Mouse (Mus musculus): ENCODE measurements at regions not wholly inside any gene's neighbourhood (a gene's known extent, or its start where the extent isn't known, plus 50 kb on each side); places are given as distances from the start of the nearest gene placed in this dataset.

- H3K27ac ChIP-seq (replicated peaks), result no peak overlapping the region
- no peaks in the 10 kb centered on the region for H3K36me3 ChIP-seq (replicated peaks)
- no peaks in the 10 kb centered on the region for H3K27me3 ChIP-seq (replicated peaks; ENCODE audit: low read depth, poor library complexity, severe bottlenecking)
- 86% methylated on average over 6 of the region's 6 CpGs for WGBS
- no peak for DNase-seq (ENCODE audit: low spot score)
- no peaks in the 10 kb centered on the region for H3K4me1 ChIP-seq
- H3K4me3 ChIP-seq, result no peak overlapping the region
- H3K9me3 ChIP-seq, result no peaks in the 10 kb centered on the region
These were observed 449.2 kb upstream of the Id4 start for GRCm38 (mm10) chr13:47811711-47812415.

GRCm38 (mm10) chr13:47818924-47819564, 442.0 kb upstream of the Id4 start:
- Histone ChIP-seq H3K4me3 (no peak overlapping the region), H3K27me3 (replicated peaks; ENCODE audit: low read depth, poor library complexity, severe bottlenecking) (no peaks in the 10 kb centered on the region), H3K9me3 (no peaks in the 10 kb centered on the region), H3K4me1 (no peaks in the 10 kb centered on the region), H3K36me3 (replicated peaks) (no peaks in the 10 kb centered on the region), H3K27ac (replicated peaks) (no peak overlapping the region)
- 81% methylated on average over 9 of the region's 9 CpGs for WGBS
- no peak for DNase-seq (ENCODE audit: low spot score)

- DNase-seq (ENCODE audit: low spot score), result peak; percentile 42
- Histone ChIP-seq H3K4me1 (no peaks in the 10 kb centered on the region), H3K36me3 (replicated peaks) (no peaks in the 10 kb centered on the region), H3K27ac (replicated peaks) (no peak overlapping the region), H3K4me3 (no peak overlapping the region), H3K27me3 (replicated peaks; ENCODE audit: low read depth, poor library complexity, severe bottlenecking) (no peaks in the 10 kb centered on the region), H3K9me3 (no peaks in the 10 kb centered on the region)
- 33% methylated on average over 9 of the region's 9 CpGs for WGBS
These were observed 424.5 kb upstream of the Id4 start for GRCm38 (mm10) chr13:47836491-47836890.

GRCm38 (mm10) chr13:47842418-47842817, 418.6 kb upstream of the Id4 start:
- H3K9me3 ChIP-seq, result no peaks in the 10 kb centered on the region
- no peak overlapping the region for H3K27ac ChIP-seq (replicated peaks)
- no peak overlapping the region for H3K4me3 ChIP-seq
- H3K36me3 ChIP-seq (replicated peaks), result no peaks in the 10 kb centered on the region
- H3K27me3 ChIP-seq (replicated peaks; ENCODE audit: low read depth, poor library complexity, severe bottlenecking), result no peaks in the 10 kb centered on the region
- peaks cover 15% of the 10 kb centered on the region for H3K4me1 ChIP-seq
- 90% methylated on average over 8 of the region's 8 CpGs for whole genome bisulfite sequencing
- no peak for DNase-seq (ENCODE audit: low spot score)

- DNase-seq (ENCODE audit: low spot score), result no peak
- H3K27me3 ChIP-seq (replicated peaks; ENCODE audit: low read depth, poor library complexity, severe bottlenecking), result no peaks in the 10 kb centered on the region
- H3K4me3 ChIP-seq, result no peak overlapping the region
- H3K36me3 ChIP-seq (replicated peaks), result no peaks in the 10 kb centered on the region
- WGBS, result 89% methylated on average over 9 of the region's 9 CpGs
- H3K4me1 ChIP-seq, result peaks cover 15% of the 10 kb centered on the region
- peak overlapping the region; percentile 51; the same call in 1 of the 2 replicates for H3K27ac ChIP-seq (replicated peaks)
- no peaks in the 10 kb centered on the region for H3K9me3 ChIP-seq
These were observed 418.0 kb upstream of the Id4 start for GRCm38 (mm10) chr13:47843011-47843410.

- H3K9me3 ChIP-seq, result no peaks in the 10 kb centered on the region
- no peaks in the 10 kb centered on the region for H3K36me3 ChIP-seq (replicated peaks)
- peaks cover 15% of the 10 kb centered on the region for H3K4me1 ChIP-seq
- H3K4me3 ChIP-seq, result no peak overlapping the region
- H3K27ac ChIP-seq (replicated peaks), result peak overlapping the region; percentile 51
- DNase-seq (ENCODE audit: low spot score), result peak; percentile 40
- no peaks in the 10 kb centered on the region for H3K27me3 ChIP-seq (replicated peaks; ENCODE audit: low read depth, poor library complexity, severe bottlenecking)
- 54% methylated on average over 13 of the region's 13 CpGs for WGBS
These were observed 417.3 kb upstream of the Id4 start for GRCm38 (mm10) chr13:47843541-47844267.

- Histone ChIP-seq H3K9me3 (no peaks in the 10 kb centered on the region), H3K36me3 (replicated peaks) (no peaks in the 10 kb centered on the region), H3K27me3 (replicated peaks; ENCODE audit: low read depth, poor library complexity, severe bottlenecking) (no peaks in the 10 kb centered on the region), H3K4me1 (peaks cover 15% of the 10 kb centered on the region), H3K27ac (replicated peaks) (no peak overlapping the region), H3K4me3 (no peak overlapping the region)
- 87% methylated on average over 3 of the region's 3 CpGs for WGBS
- DNase-seq (ENCODE audit: low spot score), result no peak
These were observed 414.3 kb upstream of the Id4 start for GRCm38 (mm10) chr13:47846713-47847112.

GRCm38 (mm10) chr13:47848371-47849188, 412.4 kb upstream of the Id4 start:
- H3K4me3 ChIP-seq, result no peak overlapping the region
- no peaks in the 10 kb centered on the region for H3K9me3 ChIP-seq
- H3K4me1 ChIP-seq, result peaks cover 9% of the 10 kb centered on the region
- no peak for DNase-seq (ENCODE audit: low spot score)
- no peak overlapping the region for H3K27ac ChIP-seq (replicated peaks)
- H3K27me3 ChIP-seq (replicated peaks; ENCODE audit: low read depth, poor library complexity, severe bottlenecking), result no peaks in the 10 kb centered on the region
- H3K36me3 ChIP-seq (replicated peaks), result no peaks in the 10 kb centered on the region
- WGBS, result 74% methylated on average over 11 of the region's 11 CpGs

- Histone ChIP-seq H3K4me1 (peaks cover 26% of the 10 kb centered on the region), H3K36me3 (replicated peaks) (no peaks in the 10 kb centered on the region), H3K9me3 (no peaks in the 10 kb centered on the region), H3K4me3 (peak overlapping the region; percentile 42), H3K27me3 (replicated peaks; ENCODE audit: low read depth, poor library complexity, severe bottlenecking) (peaks cover 11% of the 10 kb centered on the region; the same call in 1 of the 2 replicates), H3K27ac (replicated peaks) (peak overlapping the region; percentile 68)
- 2% methylated on average over 22 of the region's 22 CpGs for WGBS
- DNase-seq (ENCODE audit: low spot score), result peak; percentile 52
These were observed 405.5 kb upstream of the Id4 start for GRCm38 (mm10) chr13:47855422-47856108.

GRCm38 (mm10) chr13:47858946-47859345, 402.1 kb upstream of the Id4 start:
- Histone ChIP-seq H3K36me3 (replicated peaks) (no peaks in the 10 kb centered on the region), H3K4me1 (peaks cover 26% of the 10 kb centered on the region), H3K27me3 (replicated peaks; ENCODE audit: low read depth, poor library complexity, severe bottlenecking) (peaks cover 11% of the 10 kb centered on the region; the same call in 1 of the 2 replicates), H3K27ac (replicated peaks) (no peak overlapping the region), H3K9me3 (no peaks in the 10 kb centered on the region), H3K4me3 (no peak overlapping the region)
- DNase-seq (ENCODE audit: low spot score), result no peak
- WGBS, result 88% methylated on average over 4 of the region's 4 CpGs

- no peaks in the 10 kb centered on the region for H3K9me3 ChIP-seq
- H3K36me3 ChIP-seq (replicated peaks), result no peaks in the 10 kb centered on the region
- H3K4me1 ChIP-seq, result peaks cover 19% of the 10 kb centered on the region
- H3K27ac ChIP-seq (replicated peaks), result no peak overlapping the region
- DNase-seq (ENCODE audit: low spot score), result no peak
- no peak overlapping the region for H3K4me3 ChIP-seq
- no peaks in the 10 kb centered on the region for H3K27me3 ChIP-seq (replicated peaks; ENCODE audit: low read depth, poor library complexity, severe bottlenecking)
- 88% methylated on average over 8 of the region's 8 CpGs for WGBS
These were observed 400.7 kb upstream of the Id4 start for GRCm38 (mm10) chr13:47860316-47860715.

GRCm38 (mm10) chr13:47862896-47863295, 398.1 kb upstream of the Id4 start:
- H3K9me3 ChIP-seq, result no peaks in the 10 kb centered on the region
- DNase-seq (ENCODE audit: low spot score), result no peak
- 59% methylated on average over 3 of the region's 3 CpGs for WGBS
- no peak overlapping the region for H3K27ac ChIP-seq (replicated peaks)
- H3K27me3 ChIP-seq (replicated peaks; ENCODE audit: low read depth, poor library complexity, severe bottlenecking), result no peaks in the 10 kb centered on the region
- H3K36me3 ChIP-seq (replicated peaks), result no peaks in the 10 kb centered on the region
- no peak overlapping the region for H3K4me3 ChIP-seq
- 0 out of 2 replicates have a peak, but pooled peaks cover 3% of the 10 kb centered on the region for H3K4me1 ChIP-seq
